Mouse (Mus musculus) liver, postnatal 0 days (tissue): ENCODE measurements around the gene Mrpl39.

ENCODE experiments used
- CTCF ChIP-seq: sonication (generic); IDR thresholded peaks from 2 replicates; pipeline ENCODE4 v1.5.1; 2016; ENCODE audit warnings: antibody characterized with exemption, low read depth
- EP300 ChIP-seq: IDR thresholded peaks from 2 replicates; pipeline ENCODE4 v1.6.1; 2016; ENCODE audit warnings: antibody characterized with exemption, low read depth, mild to moderate bottlenecking

GRCm38 (mm10) chr16:84734806-84735165, 756 bp downstream of the Mrpl39 start:
- TF ChIP-seq CTCF (no peak), EP300 (no peak)
